Mouse (Mus musculus): Measurements from ENCODE around the gene Gm18596.
"Not testable (repeated sequence)": the region's sequence is repeated elsewhere in the genome, so short reads cannot be mapped to it uniquely, and the experiment has no call there.

The Gm18596 gene

GRCm38 (mm10) chr10:77741924-77742688 is at the start of gene Gm18596:
TSS of gene Gm18596 (minus strand) at chr10:77742638.
- not testable (repeated sequence) for DNase-seq

GRCm38 (mm10) chr10:77788621-77789020 is 46.2 kb upstream of the Gm18596 start:
- no peak for DNase-seq

GRCm38 (mm10) chr10:77787876-77788275 is 45.4 kb upstream of the Gm18596 start, which contains the start of gene Gm7137:
TSS of gene Gm7137 (minus strand) at chr10:77788200.
- DNase-seq = not testable (repeated sequence)

- DNase-seq = not testable (repeated sequence)
Observed at GRCm38 (mm10) chr10:77783396-77783795, 41.0 kb upstream of the Gm18596 start.

- not testable (repeated sequence) for DNase-seq
Observed at GRCm38 (mm10) chr10:77782442-77782841, 40.0 kb upstream of the Gm18596 start, which contains the start of gene Gm3250. TSS of gene Gm3250 (minus strand) at chr10:77782542.

GRCm38 (mm10) chr10:77776844-77777243 is 34.4 kb upstream of the Gm18596 start, which contains the start of gene Gm7138:
TSS of gene Gm7138 (minus strand) at chr10:77776944.
- DNase-seq = not testable (repeated sequence)

GRCm38 (mm10) chr10:77772142-77772541 is 29.7 kb upstream of the Gm18596 start:
- DNase-seq = not testable (repeated sequence)

GRCm38 (mm10) chr10:77771225-77771624 is 28.8 kb upstream of the Gm18596 start, which contains the start of gene Gm3238:
TSS of gene Gm3238 (minus strand) at chr10:77771325.
- DNase-seq = not testable (repeated sequence)

- DNase-seq = no peak
Observed at GRCm38 (mm10) chr10:77769727-77770126, 27.3 kb upstream of the Gm18596 start.

GRCm38 (mm10) chr10:77759582-77759981 is 17.1 kb upstream of the Gm18596 start, which contains the start of gene Gm3233:
TSS of gene Gm3233 (minus strand) at chr10:77759682.
- not testable (repeated sequence) for DNase-seq

GRCm38 (mm10) chr10:77753448-77753847 is 11.0 kb upstream of the Gm18596 start:
- no peak for DNase-seq

GRCm38 (mm10) chr10:77752312-77752711 is 9.9 kb upstream of the Gm18596 start:
- not testable (repeated sequence) for DNase-seq

- not testable (repeated sequence) for DNase-seq
Observed at GRCm38 (mm10) chr10:77751254-77751653, 8.8 kb upstream of the Gm18596 start, which contains the start of gene Gm9736. TSS of gene Gm9736 (minus strand) at chr10:77751354.

- not testable (repeated sequence) for DNase-seq
Observed at GRCm38 (mm10) chr10:77750686-77751085, 8.2 kb upstream of the Gm18596 start.

- no peak for DNase-seq
Observed at GRCm38 (mm10) chr10:77738929-77739328, 3.5 kb downstream of the Gm18596 start.

GRCm38 (mm10) chr10:77735928-77736327 is 6.5 kb downstream of the Gm18596 start:
- DNase-seq = no peak

GRCm38 (mm10) chr10:77729241-77729640 is 13.2 kb downstream of the Gm18596 start:
- peak; percentile 15 for DNase-seq

GRCm38 (mm10) chr10:77728280-77728679 is 14.2 kb downstream of the Gm18596 start:
- peak; percentile 1 for DNase-seq

GRCm38 (mm10) chr10:77726186-77726585 is 16.3 kb downstream of the Gm18596 start, which contains the start of gene Gm10100:
TSS of gene Gm10100 (plus strand) at chr10:77726486.
- DNase-seq = no peak

GRCm38 (mm10) chr10:77724855-77725254 is 17.6 kb downstream of the Gm18596 start:
- no peak for DNase-seq

GRCm38 (mm10) chr10:77720299-77720698 is 22.1 kb downstream of the Gm18596 start, which contains the start of gene Krtap12-1:
TSS of gene Krtap12-1 (plus strand) at chr10:77720599.
- DNase-seq = not testable (repeated sequence)

- DNase-seq = no peak
Observed at GRCm38 (mm10) chr10:77715507-77715906, 26.9 kb downstream of the Gm18596 start, which contains the start of gene Gm10142. TSS of gene Gm10142 (plus strand) at chr10:77715807.

GRCm38 (mm10) chr10:77713734-77714133 is 28.7 kb downstream of the Gm18596 start:
- DNase-seq = peak; percentile 15

GRCm38 (mm10) chr10:77711157-77711556 is 31.3 kb downstream of the Gm18596 start, which contains the start of gene Gm10024:
TSS of gene Gm10024 (plus strand) at chr10:77711457.
- DNase-seq = not testable (repeated sequence)
